Mouse (Mus musculus) lung, embryonic 14.5 days (tissue): Measurements from ENCODE around the gene Arhgef1. TPM values are rescaled to one million over a fixed set of nuclear protein-coding genes. Genes with fewer than 3 reads are reported as not detected.

ENCODE experiments used
- ATAC-seq: fragments of 200-750 bp; cut with Nextera tagmentation; 2 replicates; pipeline ENCODE4 v1.8.0; 2017; ENCODE audit warnings: mild to moderate bottlenecking, moderate TSS enrichment, moderate library complexity; ENCODE audit not compliant: insufficient read depth
- DNase-seq: peaks from one replicate; pipeline ENCODE4 v3.0.0-alpha.2; 2015
- H3K27ac ChIP-seq: fragments of 300-500 bp; sonication (generic); 2 replicates; pipeline ENCODE4 v1.5.1; 2014; ENCODE audit warnings: low read depth, mild to moderate bottlenecking, moderate library complexity
- H3K27me3 ChIP-seq: fragments of 300-500 bp; sonication (generic); 2 replicates; pipeline ENCODE4 v1.6.1; 2014; ENCODE audit warnings: low read length, control low read depth; ENCODE audit not compliant: insufficient read depth
- H3K36me3 ChIP-seq: fragments of 300-500 bp; sonication (generic); 2 replicates; pipeline ENCODE4 v1.6.1; 2014; ENCODE audit warnings: control low read depth; ENCODE audit not compliant: insufficient read depth
- H3K4me1 ChIP-seq: fragments of 300-500 bp; sonication (generic); 2 replicates; pipeline ENCODE4 v1.6.1; 2014; ENCODE audit warnings: antibody characterized with exemption, control low read depth; ENCODE audit not compliant: insufficient read depth
- H3K4me2 ChIP-seq: fragments of 300-500 bp; sonication (generic); 2 replicates; pipeline ENCODE4 v1.6.1; 2014; ENCODE audit warnings: mild to moderate bottlenecking
- H3K4me3 ChIP-seq: fragments of 300-500 bp; sonication (generic); 2 replicates; pipeline ENCODE4 v1.5.1; 2014; ENCODE audit warnings: low read depth, low read length
- H3K9ac ChIP-seq: fragments of 300-500 bp; sonication (generic); 2 replicates; pipeline ENCODE4 v1.6.1; 2014
- H3K9me3 ChIP-seq: fragments of 300-500 bp; sonication (generic); 2 replicates; pipeline ENCODE4 v1.6.1; 2016; ENCODE audit warnings: low read depth, low read length, control low read depth
- CTCF ChIP-seq: IDR thresholded peaks from 2 replicates; pipeline ENCODE4 v1.5.1; 2016; ENCODE audit warnings: antibody characterized with exemption, low read depth
- WGBS: fragments of 180-500 bp; shearing (Covaris S2); extraction: QIAGEN DNeasy Blood & Tissue Kit; methylation state at CpG from one replicate; pipeline ENCODE4 v1.1.7; 2014; 5-methylcytosine and 5-hydroxymethylcytosine counted together
- polyA plus RNA-seq: library from polyadenylated mRNA; unstranded; fragments of >200 nt; fragmentation: Nextera tagmentation; extraction: Ambion mirVana; gene quantifications from 2 replicates; pipeline ENCODE4 v1.2.1, GENCODE M21; 2014

The Arhgef1 gene
- polyA plus RNA-seq, 1 experiment from 2014 or later = 120 TPM

GRCm38 (mm10) chr7:24944257-24944950, 41.7 kb downstream of the Arhgef1 start, which contains the start of gene Gm4881:
Gm4881 (minus strand) TSS chr7:24944494.
- ATAC-seq (no peak), DNase-seq (no peak)
- no peak for TF ChIP-seq CTCF
- Histone ChIP-seq H3K27ac (no peak within 1 kb of the TSS), H3K4me2 (peak within 1 kb of the TSS; percentile 60), H3K9ac (no peak within 1 kb of the TSS; the same call in 1 of the 2 replicates), H3K4me1 (no peaks in the 10 kb centered on the region), H3K4me3 (peak within 1 kb of the TSS; percentile 36), H3K9me3 (no peaks in the 10 kb centered on the region), H3K36me3 (no peaks in the 10 kb centered on the region), H3K27me3 (peaks cover 88% of the 10 kb centered on the region)
- 1% methylated on average over 64 of the region's 72 CpGs for WGBS

GRCm38 (mm10) chr7:24947316-24948048, 44.8 kb downstream of the Arhgef1 start:
- WGBS = under 1% methylated on average over 7 of the region's 7 CpGs
- no peak overlapping the region for H3K27ac ChIP-seq
- H3K4me1 ChIP-seq = no peaks in the 10 kb centered on the region
- no peak overlapping the region for H3K9ac ChIP-seq
- H3K4me3 ChIP-seq = no peak overlapping the region
- H3K36me3 ChIP-seq = no peaks in the 10 kb centered on the region
- H3K4me2 ChIP-seq = no peak overlapping the region
- no peaks in the 10 kb centered on the region for H3K9me3 ChIP-seq
- ATAC-seq = no peak
- no peak for DNase-seq
- no peak for TF ChIP-seq CTCF
- peaks cover 100% of the 10 kb centered on the region for H3K27me3 ChIP-seq

- 4% methylated on average over 29 of the region's 29 CpGs for WGBS
- Histone ChIP-seq H3K4me3 (no peak overlapping the region), H3K9me3 (no peaks in the 10 kb centered on the region), H3K27ac (no peak overlapping the region), H3K4me1 (no peaks in the 10 kb centered on the region), H3K27me3 (peaks cover 100% of the 10 kb centered on the region), H3K9ac (no peak overlapping the region), H3K4me2 (no peak overlapping the region), H3K36me3 (no peaks in the 10 kb centered on the region)
- ATAC-seq = no peak
- TF ChIP-seq CTCF = no peak
- DNase-seq = no peak
These were observed 46.1 kb downstream of the Arhgef1 start for GRCm38 (mm10) chr7:24948774-24949173.

GRCm38 (mm10) chr7:24949958-24950623, 47.4 kb downstream of the Arhgef1 start:
- peak; percentile 48; the same call in 1 of the 2 replicates for ATAC-seq
- H3K4me1 ChIP-seq = no peaks in the 10 kb centered on the region
- no peaks in the 10 kb centered on the region for H3K9me3 ChIP-seq
- peak; percentile 91 for TF ChIP-seq CTCF
- no peak overlapping the region for H3K4me2 ChIP-seq
- H3K4me3 ChIP-seq = no peak overlapping the region
- peaks cover 100% of the 10 kb centered on the region for H3K27me3 ChIP-seq
- DNase-seq = peak; percentile 90
- no peak overlapping the region for H3K27ac ChIP-seq
- H3K9ac ChIP-seq = no peak overlapping the region
- H3K36me3 ChIP-seq = no peaks in the 10 kb centered on the region
- WGBS = 1% methylated on average over 8 of the region's 8 CpGs

- DNase-seq (no peak), ATAC-seq (no peak)
- WGBS = under 1% methylated on average over 22 of the region's 24 CpGs
- Histone ChIP-seq H3K27ac (no peak overlapping the region), H3K27me3 (peaks cover 83% of the 10 kb centered on the region), H3K9ac (no peak overlapping the region), H3K4me3 (peak overlapping the region; percentile 39), H3K9me3 (no peaks in the 10 kb centered on the region), H3K36me3 (no peaks in the 10 kb centered on the region), H3K4me1 (no peaks in the 10 kb centered on the region), H3K4me2 (peak overlapping the region; percentile 67)
- no peak for TF ChIP-seq CTCF
These were observed 51.3 kb downstream of the Arhgef1 start for GRCm38 (mm10) chr7:24953966-24954365.

- 1% methylated on average over 30 of the region's 30 CpGs for WGBS
- H3K27ac ChIP-seq = no peak overlapping the region
- no peaks in the 10 kb centered on the region for H3K9me3 ChIP-seq
- H3K27me3 ChIP-seq = peaks cover 79% of the 10 kb centered on the region
- H3K9ac ChIP-seq = peak overlapping the region; percentile 6; the same call in 1 of the 2 replicates
- H3K4me2 ChIP-seq = peak overlapping the region; percentile 67
- DNase-seq (peak; percentile 22), ATAC-seq (no peak)
- TF ChIP-seq CTCF = no peak
- H3K4me1 ChIP-seq = no peaks in the 10 kb centered on the region
- H3K4me3 ChIP-seq = peak overlapping the region; percentile 39
- no peaks in the 10 kb centered on the region for H3K36me3 ChIP-seq
These were observed 51.7 kb downstream of the Arhgef1 start for GRCm38 (mm10) chr7:24954450-24954849.

GRCm38 (mm10) chr7:24955226-24955625, 52.5 kb downstream of the Arhgef1 start:
- peaks cover 71% of the 10 kb centered on the region for H3K27me3 ChIP-seq
- WGBS = 2% methylated on average over 33 of the region's 33 CpGs
- H3K4me3 ChIP-seq = peak overlapping the region; percentile 39
- H3K4me2 ChIP-seq = peak overlapping the region; percentile 67
- no peaks in the 10 kb centered on the region for H3K9me3 ChIP-seq
- no peak for TF ChIP-seq CTCF
- peak overlapping the region; percentile 13; the same call in 1 of the 2 replicates for H3K9ac ChIP-seq
- H3K36me3 ChIP-seq = no peaks in the 10 kb centered on the region
- no peak for ATAC-seq
- no peak overlapping the region for H3K27ac ChIP-seq
- no peaks in the 10 kb centered on the region for H3K4me1 ChIP-seq
- no peak for DNase-seq
